Mouse (Mus musculus) liver, adult 2 months (tissue): ENCODE measurements around the gene Aip.

Experiments used
- CTCF ChIP-seq: fragments of 200-500 bp; IDR thresholded peaks from 2 replicates; pipeline ENCODE4 v1.5.1; 2011; ENCODE audit warnings: low read depth, low read length, control low read depth
- POLR2A ChIP-seq: fragments of 200-500 bp; IDR thresholded peaks from 2 replicates; pipeline ENCODE4 v1.6.1; 2011; ENCODE audit warnings: low read length, control low read depth; ENCODE audit not compliant: insufficient read depth; ENCODE audit errors: extremely low read depth

DNA sequence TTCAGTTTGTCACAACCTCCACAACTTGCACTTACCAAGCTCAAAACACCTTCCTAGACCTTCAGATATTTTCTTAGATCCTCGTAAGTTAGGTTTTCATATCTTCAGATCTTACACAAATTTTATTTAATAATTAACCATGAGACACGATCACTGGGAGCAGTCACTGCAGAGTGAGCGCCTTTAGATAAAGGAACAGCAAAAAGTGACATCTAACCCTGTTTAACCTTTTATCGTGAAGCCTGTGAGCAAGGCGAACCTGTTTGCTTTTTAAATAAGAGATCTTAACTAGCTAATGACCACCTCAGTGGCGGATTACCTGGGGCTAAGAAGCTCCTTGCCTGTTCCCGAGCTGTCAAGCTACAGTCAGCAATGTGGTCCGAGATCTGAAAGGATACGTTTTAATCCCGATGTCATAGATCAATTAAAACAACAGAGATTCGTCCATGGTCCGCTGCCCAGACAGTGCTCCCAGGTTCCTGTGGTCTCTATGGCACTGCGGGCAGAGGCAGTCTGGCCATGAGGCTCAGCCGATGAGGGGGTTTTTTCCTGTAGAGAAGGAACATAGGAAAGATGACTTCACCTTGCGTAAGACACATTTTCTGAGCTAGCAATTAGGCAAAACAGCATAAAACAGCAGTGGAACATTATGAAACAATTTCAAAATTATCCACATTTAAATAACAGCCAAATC lies 56.8 kb downstream of the Aip start:
- TF ChIP-seq CTCF (no peak), POLR2A (peak; percentile 56)
